Mouse (Mus musculus): ENCODE measurements around the gene 6330403K07Rik. TPM values are rescaled to one million over a fixed set of nuclear protein-coding genes. Genes with fewer than 3 reads are reported as not detected.

Gene 6330403K07Rik
- polyA plus RNA-seq, 1 experiment from 2014 or later, result 678 TPM

Other genes with a start within 250 kb of the 6330403K07Rik start
- 0.39 TPM in 1 of 2 replicates, not detected in the other for gene Scimp, start 220.9 kb downstream of the 6330403K07Rik start, polyA plus RNA-seq (2015; fragmentation: Nextera tagmentation; extraction: Ambion mirVana)
- gene Rabep1, start 188.7 kb downstream of the 6330403K07Rik start, polyA plus RNA-seq (2015; fragmentation: Nextera tagmentation; extraction: Ambion mirVana), result 85.5 and 88.9 TPM in 2 replicates
- gene Nup88, start 63.5 kb downstream of the 6330403K07Rik start, polyA plus RNA-seq (2015; fragmentation: Nextera tagmentation; extraction: Ambion mirVana), result 111 and 117 TPM in 2 replicates
- gene Rpain, start 63.3 kb downstream of the 6330403K07Rik start, polyA plus RNA-seq (2015; fragmentation: Nextera tagmentation; extraction: Ambion mirVana), result 69.0 and 69.9 TPM in 2 replicates
- gene C1qbp, start 50.5 kb downstream of the 6330403K07Rik start, polyA plus RNA-seq (2015; fragmentation: Nextera tagmentation; extraction: Ambion mirVana), result 175 and 182 TPM in 2 replicates
- gene Dhx33, start 29.1 kb downstream of the 6330403K07Rik start, polyA plus RNA-seq (2015; fragmentation: Nextera tagmentation; extraction: Ambion mirVana), result 14.3 and 15.7 TPM in 2 replicates
- 36.2 TPM in 2 replicates for gene Mis12, start 13.9 kb downstream of the 6330403K07Rik start, polyA plus RNA-seq (2015; fragmentation: Nextera tagmentation; extraction: Ambion mirVana)
- gene Derl2, start 13.7 kb downstream of the 6330403K07Rik start, polyA plus RNA-seq (2015; fragmentation: Nextera tagmentation; extraction: Ambion mirVana), result 29.4 and 31.7 TPM in 2 replicates
- 0.05 TPM in 1 of 2 replicates, not detected in the other for gene Nlrp1a, start 111.2 kb upstream of the 6330403K07Rik start, polyA plus RNA-seq (2015; fragmentation: Nextera tagmentation; extraction: Ambion mirVana)
- not detected in 2 replicates for gene Nlrp1b, start 197.2 kb upstream of the 6330403K07Rik start, polyA plus RNA-seq (2015; fragmentation: Nextera tagmentation; extraction: Ambion mirVana)